Mouse (Mus musculus): ENCODE results near the gene Fgl2.

GRCm38 (mm10) chr5:21363343-21363742 lies 9.1 kb upstream of the Fgl2 start:
- TF ChIP-seq CTCF (IDR thresholded peaks at IDR 0.05; ENCODE audit: insufficient read depth, low read length) (no peak), POLR2A (IDR thresholded peaks at IDR 0.05; ENCODE audit: borderline replicate concordance, extremely low read depth, low read depth, low read length) (no peak)
